Comparison of ENCODE assay signal across 30 mouse cellular contexts in genomic region chr2:181116436-181116835, GRCm38 (mm10). TPM values are rescaled to one million over a fixed set of nuclear protein-coding genes. Genes with fewer than 3 reads are reported as not detected.
A peak's percentile ranks its signal among the peaks of the same experiment; 100 is the strongest.
DNase-seq lines count a peak whose midpoint lies in the region; ATAC-seq and TF ChIP-seq lines count a peak whose summit lies in the region.
"Had no signal": no experiment of that assay in that cellular context is flagged by ENCODE, and none has a peak within 500 bp of the region (broad histone marks: within the 10 kb centered on the region; RNA-seq: fewer than 3 reads in every experiment).

No protein-coding gene starts in this region.

- TF ChIP-seq CTCF in midbrain, postnatal 0 days (IDR thresholded peaks at IDR 0.05): no peak

- H3K27ac ChIP-seq in forebrain, embryonic 13.5 days: peak overlapping the region; percentile 0; the same call in 1 of the 2 replicates
- no peak overlapping the region for H3K27ac ChIP-seq in forebrain, embryonic 12.5 days
- H3K27ac ChIP-seq in hindbrain, embryonic 15.5 days (replicated peaks): peak overlapping the region; percentile 48
- no peak overlapping the region for H3K27ac ChIP-seq in hindbrain, embryonic 12.5 days
- H3K27ac ChIP-seq in hindbrain, embryonic 16.5 days (ENCODE audit: low read depth, low read length): peak overlapping the region; percentile 54; the same call in 1 of the 2 replicates
- peak overlapping the region; percentile 59; the same call in 1 of the 2 replicates for H3K27ac ChIP-seq in midbrain, postnatal 0 days (ENCODE audit: low read depth, low read length)
- H3K27ac ChIP-seq: embryonic facial prominence, embryonic 13.5 days; gastrocnemius, adult 2 months; heart, embryonic 15.5 days; limb, embryonic 15.5 days; liver, embryonic 15.5 days; lung, embryonic 15.5 days; neural tube, embryonic 12.5 days had no signal

- WGBS in forebrain, embryonic 13.5 days: 86% methylated on average over 5 of the region's 5 CpGs
- 81% methylated on average over 5 of the region's 5 CpGs for WGBS in forebrain, embryonic 12.5 days
- WGBS in hindbrain, embryonic 15.5 days: 78% methylated on average over 5 of the region's 5 CpGs
- WGBS in hindbrain, embryonic 12.5 days: 89% methylated on average over 5 of the region's 5 CpGs
- 79% methylated on average over 5 of the region's 5 CpGs for WGBS in hindbrain, embryonic 16.5 days
- 59% methylated on average over 5 of the region's 5 CpGs for WGBS in midbrain, postnatal 0 days

- H3K36me3 ChIP-seq in forebrain, embryonic 13.5 days (ENCODE audit: poor library complexity, severe bottlenecking): peaks cover 5% of the 10 kb centered on the region; the same call in 1 of the 2 replicates
- H3K36me3 ChIP-seq in forebrain, embryonic 12.5 days (replicated peaks): no peaks in the 10 kb centered on the region
- H3K36me3 ChIP-seq in hindbrain, embryonic 15.5 days: peaks cover 5% of the 10 kb centered on the region; the same call in 1 of the 2 replicates
- no peaks in the 10 kb centered on the region for H3K36me3 ChIP-seq in hindbrain, embryonic 12.5 days
- peaks cover 4% of the 10 kb centered on the region; the same call in 1 of the 2 replicates for H3K36me3 ChIP-seq in hindbrain, embryonic 16.5 days (ENCODE audit: control insufficient read depth, insufficient read depth, low read length)
- H3K36me3 ChIP-seq in midbrain, postnatal 0 days (ENCODE audit: insufficient read depth, low read length): peaks cover 7% of the 10 kb centered on the region
- H3K36me3 ChIP-seq: embryonic facial prominence, embryonic 13.5 days; heart, embryonic 15.5 days; limb, embryonic 15.5 days; liver, embryonic 15.5 days; lung, embryonic 15.5 days; neural tube, embryonic 12.5 days had no signal

- ATAC-seq in forebrain, embryonic 13.5 days: no peak
- ATAC-seq in forebrain, embryonic 12.5 days (ENCODE audit: low FRiP score): no peak
- ATAC-seq in hindbrain, embryonic 15.5 days (ENCODE audit: low FRiP score, low read depth): no peak
- ATAC-seq in hindbrain, embryonic 12.5 days (ENCODE audit: low FRiP score): no peak
- ATAC-seq in hindbrain, embryonic 16.5 days: no peak
- no peak for ATAC-seq in midbrain, postnatal 0 days (ENCODE audit: low FRiP score)
- ATAC-seq: activated CD4-positive, CD25-positive, alpha-beta regulatory T cell, adult 4 months had no signal

- H3K9ac ChIP-seq in forebrain, embryonic 13.5 days: no peak overlapping the region
- no peak overlapping the region for H3K9ac ChIP-seq in forebrain, embryonic 12.5 days
- no peak overlapping the region for H3K9ac ChIP-seq in hindbrain, embryonic 15.5 days
- no peak overlapping the region for H3K9ac ChIP-seq in hindbrain, embryonic 12.5 days
- H3K9ac ChIP-seq in hindbrain, embryonic 16.5 days (ENCODE audit: low read depth, low read length): no peak overlapping the region
- H3K9ac ChIP-seq in midbrain, postnatal 0 days (replicated peaks; ENCODE audit: low read length, poor library complexity, severe bottlenecking): no peak overlapping the region
- H3K9ac ChIP-seq: embryonic facial prominence, embryonic 13.5 days; heart, embryonic 15.5 days; limb, embryonic 15.5 days; liver, embryonic 15.5 days; lung, embryonic 15.5 days; neural tube, embryonic 12.5 days had no signal

- peak; percentile 40 for DNase-seq in midbrain, postnatal 0 days (ENCODE audit: low spot score)
- DNase-seq in layer of hippocampus, postnatal 25 days (ENCODE audit: extremely low spot score in 1 of 2, low spot score in 1 of 2): no peak
- DNase-seq in layer of hippocampus, adult 8-10 months (ENCODE audit: low spot score in 2 of 2): no peak
- DNase-seq: adrenal gland, adult 8-10 months; cerebellum, adult 8-10 months; cerebellum, postnatal 36 days; embryo, embryonic 11 days; gastrocnemius, adult 2 months; heart, postnatal 36 days; kidney, adult 8-10 months; kidney, postnatal 10 days; left cerebral cortex, postnatal 4 days; lung, postnatal 36 days; thymus, adult 18-20 months; thymus, postnatal 36 days had no signal

- H3K27me3 ChIP-seq in forebrain, embryonic 13.5 days: no peaks in the 10 kb centered on the region
- no peaks in the 10 kb centered on the region for H3K27me3 ChIP-seq in forebrain, embryonic 12.5 days
- no peaks in the 10 kb centered on the region for H3K27me3 ChIP-seq in hindbrain, embryonic 15.5 days
- H3K27me3 ChIP-seq in hindbrain, embryonic 12.5 days: no peaks in the 10 kb centered on the region
- no peaks in the 10 kb centered on the region for H3K27me3 ChIP-seq in hindbrain, embryonic 16.5 days (replicated peaks; ENCODE audit: control insufficient read depth, insufficient read depth, low read length)
- H3K27me3 ChIP-seq in midbrain, postnatal 0 days (ENCODE audit: insufficient read depth, low read length): no peaks in the 10 kb centered on the region
- H3K27me3 ChIP-seq: lung, embryonic 15.5 days; neural tube, embryonic 12.5 days had no signal

- peaks cover 68% of the 10 kb centered on the region for H3K4me1 ChIP-seq in forebrain, embryonic 13.5 days
- H3K4me1 ChIP-seq in forebrain, embryonic 12.5 days: peaks cover 48% of the 10 kb centered on the region
- peaks cover 68% of the 10 kb centered on the region for H3K4me1 ChIP-seq in hindbrain, embryonic 15.5 days (replicated peaks)
- peaks cover 56% of the 10 kb centered on the region for H3K4me1 ChIP-seq in hindbrain, embryonic 12.5 days
- peaks cover 34% of the 10 kb centered on the region for H3K4me1 ChIP-seq in hindbrain, embryonic 16.5 days (ENCODE audit: control insufficient read depth, insufficient read depth, low read depth, low read length)
- peaks cover 23% of the 10 kb centered on the region for H3K4me1 ChIP-seq in midbrain, postnatal 0 days (ENCODE audit: insufficient read depth, low read length)
- H3K4me1 ChIP-seq: embryonic facial prominence, embryonic 13.5 days; heart, embryonic 15.5 days; limb, embryonic 15.5 days; lung, embryonic 15.5 days had no signal

- no peak overlapping the region for H3K4me2 ChIP-seq in forebrain, embryonic 13.5 days
- H3K4me2 ChIP-seq in forebrain, embryonic 12.5 days: no peak overlapping the region
- H3K4me2 ChIP-seq in hindbrain, embryonic 15.5 days: no peak overlapping the region; the same call in 1 of the 2 replicates
- H3K4me2 ChIP-seq in hindbrain, embryonic 12.5 days (replicated peaks): no peak overlapping the region
- no peak overlapping the region for H3K4me2 ChIP-seq in hindbrain, embryonic 16.5 days (ENCODE audit: low read length)
- H3K4me2 ChIP-seq in midbrain, postnatal 0 days (ENCODE audit: low read depth, low read length, poor library complexity, severe bottlenecking): no peak overlapping the region
- H3K4me2 ChIP-seq: embryonic facial prominence, embryonic 13.5 days; heart, embryonic 15.5 days; limb, embryonic 15.5 days; liver, embryonic 15.5 days; lung, embryonic 15.5 days; neural tube, embryonic 12.5 days had no signal

- H3K4me3 ChIP-seq in forebrain, embryonic 13.5 days: no peak overlapping the region
- no peak overlapping the region for H3K4me3 ChIP-seq in forebrain, embryonic 12.5 days (replicated peaks)
- no peak overlapping the region for H3K4me3 ChIP-seq in hindbrain, embryonic 15.5 days
- no peak overlapping the region for H3K4me3 ChIP-seq in hindbrain, embryonic 12.5 days
- no peak overlapping the region for H3K4me3 ChIP-seq in hindbrain, embryonic 16.5 days (ENCODE audit: low read length)
- no peak overlapping the region for H3K4me3 ChIP-seq in midbrain, postnatal 0 days (ENCODE audit: low read depth, low read length)
- H3K4me3 ChIP-seq: embryonic facial prominence, embryonic 13.5 days; erythroblast, embryonic 14.5 days; gastrocnemius, adult 2 months; heart, embryonic 15.5 days; limb, embryonic 15.5 days; liver, embryonic 15.5 days; lung, embryonic 15.5 days; megakaryocyte, embryonic 14.5 days; neural tube, embryonic 12.5 days had no signal

- H3K9me3 ChIP-seq in forebrain, embryonic 13.5 days (replicated peaks): no peaks in the 10 kb centered on the region
- H3K9me3 ChIP-seq in forebrain, embryonic 12.5 days: no peaks in the 10 kb centered on the region
- no peaks in the 10 kb centered on the region for H3K9me3 ChIP-seq in hindbrain, embryonic 15.5 days
- H3K9me3 ChIP-seq in hindbrain, embryonic 12.5 days (replicated peaks): no peaks in the 10 kb centered on the region
- no peaks in the 10 kb centered on the region for H3K9me3 ChIP-seq in hindbrain, embryonic 16.5 days (ENCODE audit: control insufficient read depth, low read length)
- no peaks in the 10 kb centered on the region for H3K9me3 ChIP-seq in midbrain, postnatal 0 days (ENCODE audit: low read length)
- H3K9me3 ChIP-seq: embryonic facial prominence, embryonic 13.5 days; heart, embryonic 15.5 days; limb, embryonic 15.5 days; liver, embryonic 15.5 days; lung, embryonic 15.5 days; megakaryocyte, embryonic 14.5 days; neural tube, embryonic 12.5 days had no signal

RNA-seq across cellular contexts. Expression of gene Kcnq2, which starts 18.7 kb away (rescaled TPM):
- polyA plus RNA-seq in forebrain, embryonic 13.5 days (2015; fragmentation: Nextera tagmentation; extraction: Ambion mirVana): 28.1 and 31.8 TPM in 2 replicates
- 28.6 and 30.0 TPM in 2 replicates for polyA plus RNA-seq in forebrain, embryonic 12.5 days (2016; fragmentation: Nextera tagmentation; extraction: Ambion mirVana)
- 45.8 and 50.4 TPM in 2 replicates for polyA plus RNA-seq in hindbrain, embryonic 15.5 days (2015; fragmentation: Nextera tagmentation; extraction: Ambion mirVana)
- 41.7 and 43.1 TPM in 2 replicates for polyA plus RNA-seq in hindbrain, embryonic 12.5 days (2016; fragmentation: Nextera tagmentation; extraction: Ambion mirVana)
- 41.4 and 47.3 TPM in 2 replicates for polyA plus RNA-seq in hindbrain, embryonic 16.5 days (2015; fragmentation: Nextera tagmentation; extraction: Ambion mirVana)
- 134 and 162 TPM in 2 replicates for total RNA-seq in midbrain, postnatal 0 days (2014; rRNA removed)
- 33.8 and 40.6 TPM in 2 replicates for polyA plus RNA-seq in midbrain, postnatal 0 days (2015; fragmentation: Nextera tagmentation; extraction: Ambion mirVana)
- 100 to 1,000 TPM; 277 to 291 TPM for total RNA-seq in layer of hippocampus, postnatal 25 days (2021)
- 100 to 1,000 TPM; 264 to 350 (median 303) TPM for total RNA-seq in layer of hippocampus, adult 8-10 months (2022)
- total RNA-seq: gastrocnemius, adult 2 months; gastrocnemius, postnatal 4 days; heart, postnatal 36 days had no signal
- polyA plus RNA-seq: activated CD4-positive, CD25-positive, alpha-beta regulatory T cell, adult 4 months had no signal

RNA-seq across cellular contexts. Expression of gene Eef1a2, which starts 40.4 kb away (rescaled TPM):
- polyA plus RNA-seq in forebrain, embryonic 13.5 days (2015; fragmentation: Nextera tagmentation; extraction: Ambion mirVana): 1.7 and 1.9 TPM in 2 replicates
- polyA plus RNA-seq in forebrain, embryonic 12.5 days (2016; fragmentation: Nextera tagmentation; extraction: Ambion mirVana): 1.1 and 1.4 TPM in 2 replicates
- polyA plus RNA-seq in hindbrain, embryonic 15.5 days (2015; fragmentation: Nextera tagmentation; extraction: Ambion mirVana): 13.5 and 14.5 TPM in 2 replicates
- 2.3 and 2.5 TPM in 2 replicates for polyA plus RNA-seq in hindbrain, embryonic 12.5 days (2016; fragmentation: Nextera tagmentation; extraction: Ambion mirVana)
- polyA plus RNA-seq in hindbrain, embryonic 16.5 days (2015; fragmentation: Nextera tagmentation; extraction: Ambion mirVana): 5.4 and 9.7 TPM in 2 replicates
- 321 and 367 TPM in 2 replicates for total RNA-seq in midbrain, postnatal 0 days (2014; rRNA removed)
- 23.1 and 23.3 TPM in 2 replicates for polyA plus RNA-seq in midbrain, postnatal 0 days (2015; fragmentation: Nextera tagmentation; extraction: Ambion mirVana)
- total RNA-seq in layer of hippocampus, postnatal 25 days (2021): 1,000 to 10,000 TPM; 1,080 to 1,201 TPM
- 1,000 to 10,000 TPM in 3 of 4 experiments, 100 to 1,000 TPM in 1; 995 to 1,073 (median 1,037) TPM for total RNA-seq in layer of hippocampus, adult 8-10 months (2022)
- polyA plus RNA-seq: activated CD4-positive, CD25-positive, alpha-beta regulatory T cell, adult 4 months; erythroblast, embryonic 14.5 days; limb, embryonic 15.5 days; liver, embryonic 15.5 days had no signal

Comparison
In these comparisons a context has a peak if more than half of its experiments do, and no peak if none do; other contexts are left out.
1. H3K27ac ChIP-seq: peak in forebrain, embryonic 13.5 days (single experiment), hindbrain, embryonic 15.5 days (single experiment), hindbrain, embryonic 16.5 days (single experiment) and midbrain, postnatal 0 days (single experiment); none in forebrain, embryonic 12.5 days (single experiment) and hindbrain, embryonic 12.5 days (single experiment).